Mouse (Mus musculus) skeletal muscle tissue, adult 2 months (tissue): ENCODE measurements around the gene Adgrg2.

ENCODE experiments used
- DNase-seq: peaks from one replicate; pipeline ENCODE4 v3.0.0-alpha.2; 2012; ENCODE audit warnings: low read depth, low spot score

The Adgrg2 gene

DNA sequence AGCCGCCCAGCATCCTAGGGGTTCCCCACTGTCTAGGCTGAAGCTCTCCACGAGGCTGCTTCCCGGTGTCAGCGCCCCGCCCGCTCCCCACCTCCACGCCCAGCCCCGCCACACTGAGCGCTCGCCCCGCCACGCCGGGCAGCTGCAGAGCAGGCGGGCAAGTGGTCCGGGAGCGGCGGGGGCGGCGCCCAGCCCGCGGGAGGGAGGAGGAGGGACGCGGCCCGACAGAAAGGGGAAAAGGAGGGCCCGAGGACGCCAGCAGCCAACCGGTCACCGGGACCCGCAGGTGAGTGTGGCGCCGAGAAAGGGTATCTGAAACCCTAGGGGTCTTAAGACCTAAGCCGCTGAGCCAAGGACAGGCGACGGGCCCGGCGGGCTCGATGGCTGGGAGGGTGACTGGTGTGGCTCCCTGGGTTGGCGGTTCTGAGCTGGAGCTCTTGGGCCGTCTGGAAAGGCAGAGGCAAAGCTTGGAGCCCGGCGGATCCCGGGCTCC is at the start of gene Adgrg2:
Gene Adgrg2 (plus strand): TSS at position 227 of the 493 bp plus-strand sequence.
- no peak for DNase-seq

DNA sequence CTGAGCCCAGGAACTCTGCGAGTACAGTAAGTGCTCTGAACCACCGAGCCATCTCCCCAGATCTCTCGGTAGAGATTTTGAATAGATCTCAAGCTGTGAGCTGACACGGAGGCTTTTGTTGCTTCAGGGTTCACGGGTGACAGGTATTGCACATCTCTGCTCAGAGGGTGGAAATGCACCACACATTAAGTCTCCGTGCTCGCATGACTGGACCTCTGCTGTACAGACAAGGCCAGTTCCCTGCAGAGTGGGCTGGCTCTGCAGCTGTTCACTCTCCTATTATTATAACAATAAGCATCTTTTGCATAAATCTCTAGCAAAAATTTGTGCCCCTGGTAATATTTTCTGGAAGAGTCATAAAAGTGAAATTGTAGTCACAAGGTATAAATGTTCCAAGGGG is 39.5 kb upstream of the Adgrg2 start:
- no peak for DNase-seq

DNA sequence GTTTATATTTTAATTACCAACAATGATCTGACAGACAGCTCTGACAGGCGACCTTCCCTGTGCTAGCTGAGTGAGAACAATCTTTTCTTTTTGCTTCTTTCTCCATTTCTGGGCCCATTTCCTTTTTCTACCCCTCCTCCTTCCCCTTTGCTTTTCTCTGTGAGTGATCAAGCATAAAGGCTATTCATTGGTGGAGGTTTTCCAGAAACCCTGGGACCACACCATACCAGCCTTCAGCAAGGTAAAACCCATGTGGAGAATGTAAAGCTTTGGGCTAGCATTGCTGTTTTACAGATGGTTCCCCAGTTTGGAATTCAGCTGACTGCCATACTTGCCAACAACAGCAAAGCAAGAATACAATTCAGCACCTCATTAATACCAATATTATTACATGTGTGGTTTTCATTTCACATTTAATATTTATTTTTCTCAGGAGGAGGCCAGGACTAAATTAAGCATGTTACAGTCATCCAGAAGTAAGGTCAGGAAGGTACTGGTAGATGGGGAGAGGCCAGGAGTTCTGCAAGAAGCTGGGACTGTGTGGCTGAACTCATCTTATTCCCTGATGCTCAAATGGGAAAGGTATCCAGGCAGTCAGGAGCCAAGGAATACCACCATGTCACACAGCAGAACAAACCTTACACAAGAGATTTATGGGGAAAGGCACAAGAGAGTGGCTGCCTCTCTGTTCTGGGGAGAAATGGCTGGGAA is 38.4 kb upstream of the Adgrg2 start:
- no peak for DNase-seq

DNA sequence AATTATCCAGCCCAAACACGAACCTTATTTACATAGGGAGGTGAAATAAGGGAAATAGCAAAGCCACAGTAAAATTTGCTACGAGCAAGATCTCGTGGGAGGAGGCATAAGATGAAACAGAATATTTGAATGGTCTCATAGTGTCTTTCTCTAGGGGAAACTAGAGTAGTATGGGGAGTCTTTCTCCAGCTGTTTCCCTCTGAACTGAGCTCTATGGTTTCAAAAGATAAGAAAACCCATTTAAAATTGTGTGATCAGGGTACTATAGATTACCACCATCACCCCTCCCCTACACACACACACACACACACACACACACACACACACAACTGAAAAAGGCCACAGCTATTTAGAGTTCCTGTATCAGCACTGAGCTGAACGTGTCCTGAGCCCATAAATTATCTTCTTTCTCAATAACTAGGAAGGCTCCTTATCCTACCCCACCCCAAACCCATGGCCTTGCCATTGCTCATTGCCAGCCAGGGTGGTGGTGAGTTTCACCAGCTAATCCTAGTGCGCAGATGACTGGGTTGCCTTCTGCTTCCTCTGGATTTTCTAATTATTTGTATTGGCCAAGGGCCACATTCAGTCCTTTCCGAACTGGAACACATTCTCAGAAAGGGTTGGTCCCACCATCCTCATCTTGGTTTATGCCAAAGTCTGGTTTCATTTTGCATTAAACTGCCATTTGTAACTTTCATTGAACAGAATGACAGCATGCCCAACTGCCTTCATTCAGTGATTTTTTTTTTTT is 5.6 kb upstream of the Adgrg2 start:
- no peak for DNase-seq

DNA sequence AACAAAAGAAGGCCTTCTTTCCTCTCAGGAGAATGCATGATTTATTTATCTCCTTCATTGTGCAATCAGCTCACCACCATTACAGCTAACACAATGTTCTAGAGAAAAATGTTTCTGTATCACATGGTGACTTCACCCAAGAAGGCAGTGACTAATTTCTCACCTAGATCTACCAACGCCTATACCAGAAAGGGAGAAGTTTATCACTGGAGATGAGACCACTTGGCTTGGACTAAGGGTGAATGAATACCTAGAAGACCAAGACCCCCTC is 5.1 kb upstream of the Adgrg2 start:
- no peak for DNase-seq

DNA sequence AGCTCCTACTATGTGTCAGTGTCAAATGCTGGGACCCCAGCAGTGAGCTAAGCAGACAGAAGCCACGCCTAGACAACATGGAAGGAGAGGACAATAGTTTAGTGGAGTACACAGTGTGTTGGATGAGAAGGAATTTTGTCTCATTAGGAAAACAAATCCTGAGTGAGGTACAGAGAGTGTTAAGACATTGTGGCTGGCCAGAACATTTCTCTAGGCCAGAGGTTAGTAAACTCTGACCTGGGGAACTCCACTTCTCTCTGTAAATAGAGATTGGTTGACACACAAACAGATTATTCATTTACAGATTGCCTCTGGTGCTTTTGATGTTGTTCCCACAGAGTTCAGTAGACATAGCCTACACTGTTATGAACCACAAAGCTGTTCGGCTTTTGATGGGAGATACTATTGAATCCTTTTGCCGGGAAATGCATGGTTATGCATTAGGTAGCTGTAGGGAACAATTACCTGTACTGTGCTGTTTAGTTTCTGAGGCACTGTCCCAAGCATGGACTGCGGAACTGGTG is 22.5 kb downstream of the Adgrg2 start:
- DNase-seq: no peak

DNA sequence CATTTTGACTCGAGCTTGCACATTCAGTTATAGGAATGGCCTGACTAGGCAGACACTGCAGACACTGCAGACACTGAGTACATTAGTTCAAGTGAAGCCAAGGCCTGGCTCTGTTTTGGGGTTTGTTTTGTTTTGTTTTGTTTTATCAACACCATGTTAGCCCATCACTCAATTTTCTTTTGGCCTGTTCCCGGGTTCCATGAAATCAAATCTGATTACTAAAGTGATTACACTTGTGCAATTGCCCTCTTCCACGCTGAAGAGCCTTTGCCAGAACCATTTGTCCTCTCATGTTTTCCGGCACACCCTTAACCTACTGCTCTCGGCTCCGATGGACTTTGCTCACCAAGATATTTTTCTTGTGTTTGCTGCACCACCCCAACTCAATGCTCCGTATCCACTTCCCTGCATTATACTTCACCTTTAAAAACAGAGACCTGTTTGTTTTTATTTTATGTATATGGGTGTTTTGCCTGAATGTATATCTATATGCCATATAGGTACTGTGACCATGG is 23.4 kb downstream of the Adgrg2 start:
- DNase-seq: no peak

DNA sequence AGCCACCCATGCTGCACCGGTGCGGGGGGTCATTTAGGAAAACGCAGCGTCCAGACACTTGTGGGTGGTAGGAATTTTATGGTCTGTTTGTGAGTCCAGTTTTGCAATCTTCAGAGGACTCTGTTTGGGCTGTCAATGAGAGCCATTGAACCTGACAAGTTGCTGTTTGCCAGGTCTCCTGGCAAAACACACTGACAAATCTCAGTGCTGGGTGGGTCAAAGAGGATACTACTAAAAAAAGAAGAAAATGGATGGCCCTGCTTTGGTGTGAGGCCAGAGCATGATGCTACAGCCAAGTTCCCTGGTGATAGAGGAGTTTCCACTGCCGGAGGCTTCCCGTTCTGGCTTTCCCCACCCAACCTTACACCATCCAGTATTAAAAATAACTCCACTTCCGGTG is 27.9 kb downstream of the Adgrg2 start:
- peak; percentile 30 for DNase-seq

DNA sequence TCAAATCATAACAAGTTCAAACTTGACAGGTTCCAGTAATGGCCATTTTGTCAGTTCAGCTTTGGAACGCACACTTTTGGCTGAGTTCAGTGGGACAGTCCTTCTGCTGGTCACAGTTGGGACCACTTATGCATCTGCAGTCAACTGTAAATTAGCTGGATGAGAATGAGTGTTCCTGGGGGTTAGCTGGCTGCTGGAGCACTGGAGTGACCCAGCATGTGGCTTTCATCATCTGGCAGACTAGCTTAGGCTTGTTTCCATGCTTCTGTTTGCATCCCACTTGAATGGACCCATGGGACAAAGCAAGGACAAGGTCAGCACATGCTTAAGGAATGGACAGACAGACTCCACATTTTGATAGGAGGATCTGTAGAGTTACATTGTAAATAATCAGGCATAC is 33.2 kb downstream of the Adgrg2 start:
- DNase-seq: no peak

DNA sequence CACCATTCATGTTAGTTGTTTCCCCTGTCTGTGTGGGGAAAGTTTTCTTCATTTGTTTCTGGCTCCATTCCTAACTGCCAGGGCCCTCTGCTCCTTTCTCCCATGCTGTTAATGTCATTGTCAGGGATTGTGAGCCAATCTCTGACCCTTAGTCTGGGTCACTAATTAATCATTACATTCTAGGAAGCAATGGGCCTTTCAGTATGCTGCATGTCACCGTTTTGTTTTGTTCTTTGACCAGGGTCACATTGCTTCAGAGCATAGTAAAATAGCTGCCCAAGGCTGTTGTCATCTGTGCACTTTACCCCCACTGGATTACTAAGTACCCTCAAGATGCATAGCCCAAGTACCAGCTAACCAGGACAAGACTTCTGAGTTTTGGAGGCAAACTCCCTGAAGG is 36.0 kb downstream of the Adgrg2 start:
- no peak for DNase-seq

DNA sequence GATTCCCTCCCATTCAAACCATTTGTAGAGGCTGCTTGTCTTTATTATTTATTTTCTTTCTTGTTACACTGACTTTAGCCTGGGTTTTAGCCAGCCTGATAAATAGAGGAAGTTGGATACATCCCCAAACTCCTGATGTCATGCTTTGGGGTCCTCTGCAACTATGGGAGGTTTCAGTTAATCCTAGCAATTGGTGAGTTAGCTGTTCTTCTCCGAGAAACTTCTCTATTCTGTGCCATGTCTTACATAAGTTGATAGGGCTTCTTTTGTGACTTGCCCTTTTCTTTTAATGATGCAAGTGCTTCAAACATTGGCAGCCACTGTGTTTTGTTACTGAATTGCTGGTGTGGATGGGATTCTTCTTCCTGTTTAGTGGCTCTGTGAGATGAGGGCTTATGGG is 36.4 kb downstream of the Adgrg2 start:
- DNase-seq: peak; percentile 9

DNA sequence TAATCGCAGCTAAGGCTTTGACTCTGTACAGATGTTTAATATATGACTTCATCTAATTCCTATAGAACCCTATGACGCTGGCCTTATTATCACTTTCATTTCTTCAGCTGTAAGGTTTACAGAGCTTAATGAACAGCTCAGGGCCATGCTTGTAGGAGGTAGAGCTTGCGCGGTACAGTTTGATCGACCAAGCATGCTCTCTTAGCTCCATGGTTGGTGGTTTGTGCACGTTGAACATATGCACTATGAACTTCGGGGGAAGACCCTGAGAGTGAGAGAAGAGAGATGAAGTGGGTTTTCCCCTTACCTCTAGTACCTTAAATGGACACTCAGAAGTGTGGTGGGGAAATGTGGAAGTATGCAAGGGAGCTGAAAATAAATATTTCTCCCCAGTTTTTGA is 41.7 kb downstream of the Adgrg2 start:
- DNase-seq: no peak

DNA sequence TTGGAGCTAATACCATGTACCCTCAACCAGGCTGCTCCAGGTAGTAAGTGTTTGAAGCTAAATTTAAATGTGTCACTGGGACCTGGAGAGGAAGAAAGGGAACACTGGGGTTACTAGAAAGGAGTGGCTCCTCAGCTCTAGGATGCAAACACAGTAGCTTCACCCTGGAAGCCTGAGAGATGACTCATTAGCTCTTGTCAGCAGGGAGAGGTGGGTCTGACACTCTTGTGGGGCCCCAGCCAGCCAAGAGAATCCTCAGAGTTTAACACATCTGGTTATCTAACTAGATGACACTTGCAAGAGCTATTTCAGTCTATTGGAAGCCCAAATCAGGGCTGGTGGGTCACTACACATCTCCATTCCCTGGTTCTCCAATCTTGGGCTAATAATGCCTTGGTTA is 50.8 kb downstream of the Adgrg2 start:
- no peak for DNase-seq

DNA sequence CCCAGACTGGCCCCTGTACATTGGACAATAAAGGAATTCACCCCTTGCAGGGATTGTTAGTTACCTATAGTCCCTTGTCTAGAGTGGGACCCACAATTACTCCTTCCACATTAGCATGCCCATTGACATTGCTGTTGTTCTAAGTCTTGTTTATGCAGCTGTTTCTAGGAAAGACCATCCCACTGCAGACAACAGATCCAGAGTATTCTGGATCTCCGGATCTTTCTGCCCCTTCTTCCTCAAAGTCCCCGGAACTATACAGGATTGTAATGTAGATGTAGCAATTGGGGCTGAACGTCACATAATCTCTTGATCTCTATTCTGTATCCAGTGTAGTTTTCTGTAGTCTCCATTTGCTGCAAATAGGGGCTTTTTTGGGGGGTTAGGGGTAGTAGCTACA is 57.9 kb downstream of the Adgrg2 start:
- DNase-seq: no peak

DNA sequence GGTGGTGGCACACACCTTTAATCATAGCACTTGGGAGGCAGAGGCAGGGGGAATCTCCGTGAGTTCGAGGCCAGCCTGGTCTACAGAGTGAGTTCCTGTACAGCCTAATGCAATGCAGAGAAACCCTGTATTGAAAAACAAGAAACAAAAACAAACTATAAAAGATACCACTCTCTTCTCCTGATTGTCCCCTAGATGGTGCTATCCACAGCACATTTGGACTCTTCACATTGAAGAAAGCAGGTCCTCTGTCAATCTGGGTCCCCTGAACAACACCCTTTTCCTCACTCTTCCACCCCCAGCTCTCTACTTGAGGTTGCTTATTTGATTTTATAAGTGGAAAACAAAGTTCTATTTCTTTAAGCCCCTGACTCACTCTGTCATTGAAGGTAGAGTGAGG is 58.9 kb downstream of the Adgrg2 start:
- no peak for DNase-seq

DNA sequence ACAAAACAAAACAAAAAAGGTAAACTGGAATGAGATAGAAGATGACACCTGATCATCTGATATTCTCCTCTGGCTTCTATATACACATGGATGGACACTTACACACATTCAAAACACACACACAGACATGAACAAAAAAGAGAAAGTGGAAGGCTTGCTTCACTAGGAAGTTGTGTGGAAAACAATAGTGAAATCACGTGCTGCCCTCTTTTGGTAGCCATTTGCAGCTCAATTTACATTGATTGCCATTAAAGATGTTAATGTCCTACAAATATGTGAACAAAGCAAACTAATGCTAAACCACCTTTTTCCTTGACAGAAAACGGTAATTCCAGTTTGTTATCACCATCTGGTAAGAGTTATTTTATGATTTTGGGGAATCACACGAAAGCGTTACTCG is 65.2 kb downstream of the Adgrg2 start:
- no peak for DNase-seq

DNA sequence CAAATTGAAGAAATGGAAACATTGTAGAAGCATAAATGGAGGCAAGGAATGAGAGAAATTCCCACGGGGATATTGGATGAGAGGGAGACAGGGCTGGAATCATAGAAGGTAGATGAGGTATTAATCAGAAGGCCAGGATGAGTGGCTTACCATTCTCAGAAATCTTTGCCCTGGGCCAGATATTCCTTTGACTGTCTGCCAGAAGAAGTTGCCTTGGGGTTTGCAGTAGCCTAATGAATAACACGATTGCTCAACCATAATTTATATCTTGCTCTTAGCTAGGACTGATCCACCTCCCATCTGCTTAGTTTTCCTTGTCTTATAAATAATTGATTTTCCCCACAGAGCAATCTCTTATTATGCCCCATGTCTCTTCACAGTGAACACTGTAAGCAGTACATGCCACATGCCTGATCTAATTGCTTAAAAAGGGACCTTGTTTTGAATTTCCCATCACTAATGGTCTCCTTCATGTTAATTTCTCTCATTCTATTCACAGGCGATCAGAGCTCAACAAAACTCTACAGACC is 80.8 kb downstream of the Adgrg2 start:
- DNase-seq: no peak

DNA sequence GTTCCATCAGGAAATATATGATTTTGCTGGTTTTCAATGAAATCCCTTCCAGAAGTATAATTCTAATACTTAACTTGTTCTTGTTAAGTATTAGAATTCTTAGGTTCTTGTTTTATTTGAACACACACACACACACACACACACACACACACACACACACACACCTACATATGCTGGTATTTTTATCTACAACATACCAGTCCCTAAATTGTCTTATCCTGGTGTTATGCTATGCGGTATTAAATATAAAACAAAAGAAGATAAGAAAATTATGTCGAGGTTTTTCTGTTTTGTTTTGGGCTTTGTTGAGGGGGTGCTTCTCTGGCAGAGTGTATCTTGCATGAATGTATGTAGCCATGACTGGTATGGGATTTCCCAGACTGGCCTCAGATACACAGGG is 99.3 kb downstream of the Adgrg2 start:
- no peak for DNase-seq

DNA sequence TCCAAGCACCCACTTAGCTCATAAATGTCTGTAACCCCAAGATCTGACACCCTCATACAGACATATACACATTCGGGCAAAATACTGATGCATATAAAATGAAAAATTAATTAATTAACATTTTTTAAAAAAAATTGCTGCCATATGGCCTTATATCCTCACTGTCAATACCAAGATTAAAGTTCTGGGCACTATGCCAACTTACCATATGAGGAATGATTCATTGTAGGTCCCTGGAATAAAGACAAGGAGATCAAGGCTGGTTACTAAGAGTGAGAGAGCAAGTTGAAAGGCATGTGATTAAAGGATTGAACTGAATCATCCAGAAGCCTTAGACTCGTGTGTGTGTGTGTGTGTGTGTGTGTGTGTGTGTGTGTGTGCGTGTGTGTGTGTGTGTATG is 103.8 kb downstream of the Adgrg2 start:
- DNase-seq: no peak

DNA sequence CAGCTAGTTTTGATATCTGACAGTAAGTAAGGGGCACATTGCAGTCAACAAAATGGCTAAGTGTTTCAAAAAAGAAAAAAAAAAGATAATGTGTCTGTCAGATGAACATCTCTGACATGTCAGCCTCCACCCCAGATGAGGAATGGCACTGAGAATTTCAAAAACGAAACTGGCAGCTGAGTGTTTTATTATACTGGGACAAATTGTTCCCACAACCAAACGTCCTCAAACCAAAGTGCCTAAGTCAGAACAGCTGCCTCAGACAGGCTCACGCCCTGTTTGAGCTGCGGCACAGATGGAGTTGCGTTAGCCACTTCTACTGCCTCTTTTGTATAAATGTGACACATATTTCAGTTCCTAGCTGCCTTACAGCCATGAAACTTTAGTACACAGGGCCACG is 104.4 kb downstream of the Adgrg2 start:
- DNase-seq: no peak

DNA sequence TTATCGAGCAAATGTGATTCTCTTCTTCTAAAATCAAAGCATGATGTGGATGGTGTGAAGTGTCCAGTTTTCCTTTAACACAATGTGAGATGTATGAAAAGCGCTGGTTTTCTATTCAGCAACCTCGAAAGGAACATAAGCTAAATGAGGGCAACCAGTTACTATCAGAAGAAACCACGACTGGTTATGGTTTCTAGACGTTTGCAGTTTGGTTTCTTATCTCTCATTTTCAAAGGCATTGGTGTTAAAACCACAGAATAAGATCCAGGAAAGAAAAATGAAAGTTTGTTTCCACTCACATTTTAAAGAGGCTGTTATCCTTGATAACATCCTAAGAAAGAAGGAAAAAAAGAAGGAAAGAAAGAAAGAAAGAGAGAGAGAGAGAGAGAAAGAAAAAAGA is 106.0 kb downstream of the Adgrg2 start:
- no peak for DNase-seq

DNA sequence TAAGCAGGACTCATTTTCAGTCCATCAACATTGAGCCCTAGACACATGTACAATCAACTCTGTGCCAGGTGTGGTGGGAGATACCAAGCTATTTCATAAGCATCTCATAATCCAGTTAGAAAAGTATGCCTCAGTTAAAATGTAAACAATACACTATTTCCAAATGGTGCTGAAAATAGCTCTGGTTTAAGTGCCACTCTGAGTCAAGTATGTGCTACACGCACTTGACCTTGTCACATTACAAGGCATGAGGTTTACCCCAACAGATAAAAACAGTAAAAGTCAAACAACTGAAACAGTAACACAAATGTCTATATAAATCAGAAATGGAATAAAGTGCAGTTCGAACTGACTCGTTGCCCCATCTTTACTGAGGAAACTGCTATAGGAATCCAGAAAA is 110.6 kb downstream of the Adgrg2 start:
- no peak for DNase-seq

DNA sequence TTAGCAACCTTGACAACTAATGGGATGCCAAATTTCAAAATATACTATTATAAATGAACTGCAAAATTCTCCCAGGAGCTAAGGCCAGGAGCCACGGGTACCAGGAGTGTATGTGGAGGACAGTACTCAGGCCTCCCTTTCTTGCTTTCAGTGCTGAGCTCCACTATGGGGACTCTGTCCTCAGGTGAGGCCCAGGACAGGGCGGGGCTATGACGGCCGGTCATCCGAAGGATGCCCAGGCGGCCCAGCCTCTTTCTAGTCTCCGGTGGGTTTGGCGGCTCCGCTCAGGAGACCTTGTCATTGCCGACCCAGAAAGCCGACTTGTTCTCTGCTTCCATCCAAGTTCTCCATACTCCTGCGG is 111.2 kb downstream of the Adgrg2 start:
- DNase-seq: no peak
